Mouse (Mus musculus) adrenal gland, postnatal 10 days (tissue): ENCODE measurements around the gene Bmpr1b. TPM values are rescaled to one million over a fixed set of nuclear protein-coding genes. Genes with fewer than 3 reads are reported as not detected.
A peak's percentile ranks its signal among the peaks of the same experiment; 100 is the strongest.

Source experiments
- DNase-seq: peaks from one replicate; pipeline ENCODE4 v3.0.0; 2021; ENCODE audit warnings: mixed read lengths
- total RNA-seq, 2 experiments: library from RNA; stranded (reverse); gene quantifications; 2 replicates each; pipeline ENCODE4 v1.2.3; 2021

The Bmpr1b gene
- total RNA-seq, 2 experiments from 2014 or later: 0.90 to 1.2 TPM

DNA sequence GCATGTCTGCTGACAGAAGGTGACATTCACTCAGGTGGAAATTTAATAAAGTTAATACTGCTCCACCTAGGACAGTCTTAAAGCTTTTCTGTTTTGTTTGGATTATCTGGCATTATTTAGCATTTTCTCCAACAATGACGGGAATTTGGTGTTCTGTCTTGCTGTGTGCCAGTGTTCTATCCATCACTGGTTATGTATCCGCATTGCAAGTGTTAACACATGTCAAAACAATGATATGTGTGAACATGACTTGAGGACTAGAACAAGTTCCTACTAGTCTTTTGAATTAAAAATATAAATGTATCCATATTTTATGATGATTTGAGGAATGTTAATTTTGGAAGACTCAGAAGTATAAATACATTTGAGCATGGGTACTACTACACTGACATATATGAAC is 269.7 kb downstream of the Bmpr1b start:
- DNase-seq: no peak

DNA sequence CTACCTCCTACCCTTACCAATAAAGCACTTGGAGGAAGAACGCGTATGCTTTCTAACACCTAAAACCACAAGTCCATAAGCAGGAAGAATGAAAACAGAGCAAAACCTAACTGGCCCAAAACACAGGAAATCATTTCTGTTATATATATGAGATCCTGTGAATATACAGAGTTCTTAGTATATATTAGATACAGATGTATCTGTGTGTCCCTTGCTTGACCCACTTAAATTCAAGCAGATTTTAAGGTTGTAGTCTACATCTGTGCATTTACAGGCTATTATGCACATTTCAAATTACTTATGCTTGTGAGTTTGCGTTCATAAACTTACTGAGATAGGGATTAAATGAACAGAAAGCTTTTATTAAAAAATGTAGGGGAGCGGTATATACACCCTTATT is 271.5 kb downstream of the Bmpr1b start:
- DNase-seq: no peak

DNA sequence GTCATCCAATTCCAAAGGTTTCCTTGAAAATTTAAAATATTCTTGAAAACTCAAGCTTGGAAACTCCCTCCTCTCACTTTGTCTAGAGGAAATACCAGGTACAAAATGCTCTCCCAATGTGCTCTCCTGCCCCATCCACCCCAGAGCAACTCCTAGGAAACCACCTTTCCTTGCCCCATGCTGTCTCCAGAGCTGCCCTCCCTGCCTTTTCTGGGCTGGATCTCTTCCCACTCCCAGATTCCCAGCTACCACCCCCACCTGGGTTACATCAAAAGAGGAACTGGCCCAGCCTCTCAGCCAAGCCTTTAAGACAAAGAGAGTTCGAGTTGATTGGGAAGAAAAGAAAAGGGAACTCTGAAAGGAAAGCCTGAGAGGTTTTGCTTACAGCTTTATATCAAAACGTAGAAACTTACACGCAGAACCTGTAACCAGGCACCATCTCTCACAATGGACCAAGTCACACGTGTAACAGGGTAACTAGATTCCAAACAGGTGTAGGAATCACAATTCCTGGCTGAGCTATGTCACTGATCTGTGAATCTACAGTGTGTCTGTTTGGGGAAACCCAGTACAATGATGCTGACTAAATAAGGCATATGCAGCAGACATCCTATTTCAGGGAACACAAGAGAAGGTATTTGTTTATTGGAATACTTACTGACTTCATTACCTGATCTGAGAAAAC is 272.2 kb downstream of the Bmpr1b start:
- DNase-seq: no peak

GRCm38 (mm10) chr3:141895096-141895495 is 274.1 kb downstream of the Bmpr1b start:
- DNase-seq: no peak

DNA sequence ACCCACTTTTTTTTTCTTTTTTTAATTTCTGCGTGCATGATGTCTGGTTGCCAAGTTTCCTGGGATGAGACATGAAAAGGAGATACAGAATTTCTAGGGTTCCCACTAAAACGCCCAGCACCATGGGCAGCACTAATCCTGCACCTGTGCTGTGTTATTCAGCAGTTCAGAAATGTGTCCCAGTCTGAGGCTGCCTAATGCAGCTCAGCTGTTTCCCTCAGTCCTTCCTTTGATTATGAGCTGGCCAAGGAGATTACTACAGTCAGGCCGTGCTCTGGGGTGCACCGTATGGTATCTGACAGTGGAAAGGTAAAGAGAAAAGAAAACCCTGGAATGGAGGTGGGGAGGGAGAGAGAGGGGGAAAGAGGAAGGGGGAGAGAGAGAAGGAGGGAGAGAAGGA is 278.6 kb downstream of the Bmpr1b start:
- no peak for DNase-seq

DNA sequence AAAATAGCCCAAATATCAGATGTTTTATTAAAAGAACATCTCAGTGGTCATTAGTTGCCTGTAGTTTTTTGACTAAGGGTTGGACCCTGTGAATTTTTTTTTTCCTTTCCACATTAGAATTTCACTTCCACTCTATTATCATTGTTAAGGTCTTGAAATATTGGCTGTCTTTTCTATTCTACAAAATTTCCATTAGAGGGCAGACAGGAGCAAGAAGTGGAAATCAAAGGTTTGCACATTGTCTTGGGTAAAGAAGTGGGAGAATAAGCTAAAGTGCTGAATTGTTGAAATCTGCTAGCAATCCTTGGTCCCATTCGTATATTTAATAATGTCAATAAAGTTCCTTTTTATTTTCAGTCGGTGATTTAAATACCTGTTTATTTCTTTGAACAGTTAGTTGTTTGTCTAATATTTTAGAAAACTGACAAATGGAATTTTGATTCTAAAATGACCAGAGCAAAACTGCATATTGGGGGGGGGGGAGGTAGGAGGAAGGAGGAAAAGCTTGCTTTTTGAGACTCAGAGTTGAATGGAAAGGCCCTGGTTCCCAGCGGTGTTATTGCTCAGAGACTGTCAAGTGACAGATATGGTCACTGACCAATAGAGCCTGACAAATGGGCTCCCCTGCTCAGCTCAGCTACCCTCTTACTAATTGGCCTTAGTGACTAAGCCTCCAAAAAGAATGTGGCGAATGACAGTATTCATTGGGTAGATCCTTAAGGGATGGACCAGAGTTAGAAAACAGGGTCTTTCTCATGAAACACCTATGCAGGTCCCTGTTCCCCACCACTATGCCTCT is 281.6 kb downstream of the Bmpr1b start:
- no peak for DNase-seq

- DNase-seq: no peak
These were observed 285.0 kb downstream of the Bmpr1b start for GRCm38 (mm10) chr3:141884190-141884589.

DNA sequence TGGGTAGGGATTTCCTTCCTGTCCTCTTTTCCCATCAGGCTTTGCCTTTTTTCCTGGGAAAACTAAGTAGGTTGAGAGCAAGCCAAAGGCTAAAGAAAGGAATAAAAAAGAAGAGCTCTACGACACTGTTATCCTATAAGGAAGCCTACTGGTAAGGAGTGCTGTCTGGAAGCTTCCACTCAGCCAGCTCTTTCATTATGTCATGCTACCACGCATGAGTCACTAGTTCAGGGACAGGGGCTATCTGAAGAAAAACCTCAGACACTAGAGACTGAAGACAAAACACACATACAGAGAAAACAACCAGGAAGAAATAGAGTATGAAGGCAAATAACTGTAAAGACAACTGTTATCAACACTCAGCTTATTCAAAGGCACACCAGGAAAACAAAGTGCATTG is 286.7 kb downstream of the Bmpr1b start:
- peak; percentile 7 for DNase-seq

DNA sequence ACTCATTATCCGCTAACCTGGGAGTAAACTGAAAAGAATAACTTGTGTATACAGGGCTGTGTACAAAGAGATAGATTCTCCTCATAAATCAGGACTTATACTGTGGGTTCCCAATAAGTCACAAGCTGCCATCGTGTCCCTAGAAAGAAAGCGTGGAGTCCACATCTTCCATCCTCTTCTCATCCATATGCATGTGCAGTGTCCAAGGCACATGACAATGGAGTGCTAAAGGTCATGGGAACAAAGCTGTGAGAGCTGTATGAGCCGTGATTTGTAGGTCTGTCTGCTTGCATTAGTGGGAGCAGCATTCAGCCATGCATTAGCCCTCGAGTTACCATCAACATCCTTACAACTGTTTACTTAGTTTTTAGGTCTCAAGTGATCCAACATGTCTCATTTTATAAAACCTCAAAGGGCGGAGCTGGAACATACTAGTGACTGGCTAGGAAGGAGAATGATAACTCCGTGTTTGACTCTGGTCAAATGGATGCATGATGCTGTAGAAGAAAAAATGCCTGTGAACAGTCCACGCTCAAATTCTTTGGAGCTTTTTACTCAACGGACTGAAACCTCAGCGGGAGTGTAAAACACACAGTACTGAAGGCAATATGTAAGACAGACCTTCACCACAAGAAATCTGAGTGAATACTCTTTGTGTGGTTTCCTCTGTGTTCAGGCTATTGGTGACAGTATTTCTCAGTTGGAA is 296.7 kb downstream of the Bmpr1b start:
- DNase-seq: no peak

DNA sequence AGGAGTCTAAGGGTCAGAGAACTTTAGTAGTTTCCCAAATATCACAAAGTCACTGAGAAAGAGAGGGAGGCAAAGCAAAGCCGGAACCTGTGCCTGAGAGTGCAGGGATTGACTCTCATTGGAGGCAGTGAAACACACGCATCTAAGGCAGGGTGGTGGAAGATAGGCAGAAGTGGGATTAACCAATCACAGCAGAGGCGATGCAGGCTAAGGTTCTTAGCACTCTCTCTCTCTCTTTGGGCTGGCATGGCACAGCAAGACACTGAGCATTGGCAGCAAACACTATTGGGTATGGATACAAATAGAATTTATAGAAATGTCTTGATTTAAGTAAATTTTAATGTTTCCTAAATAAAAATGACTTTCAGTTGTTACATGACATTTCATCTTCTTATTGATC is 297.4 kb downstream of the Bmpr1b start:
- no peak for DNase-seq

- peak; percentile 51 for DNase-seq
These were observed 306.3 kb downstream of the Bmpr1b start for GRCm38 (mm10) chr3:141862816-141863461.

DNA sequence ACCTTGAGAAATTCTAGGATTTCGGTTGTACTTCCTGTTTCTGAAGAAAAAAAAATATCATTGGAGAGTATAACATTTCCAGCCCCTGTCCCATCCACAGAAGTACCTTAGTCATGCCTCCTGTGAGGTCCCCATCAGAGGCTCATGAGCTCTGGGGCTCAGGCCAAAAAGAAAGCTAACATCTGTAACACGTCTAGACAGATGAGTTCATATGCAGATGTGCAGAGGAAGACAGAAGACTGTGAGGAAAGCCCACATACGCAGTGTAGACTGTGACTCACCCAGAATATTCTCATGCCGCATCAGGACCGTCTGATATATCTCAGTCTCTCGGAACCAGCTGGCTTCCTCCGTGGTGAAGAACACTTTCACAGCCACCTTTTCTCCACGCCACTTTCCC is 312.1 kb downstream of the Bmpr1b start:
- no peak for DNase-seq

- DNase-seq: no peak
These were observed 314.9 kb downstream of the Bmpr1b start for GRCm38 (mm10) chr3:141854339-141854738.

- DNase-seq: no peak
These were observed 319.1 kb downstream of the Bmpr1b start for GRCm38 (mm10) chr3:141850141-141850540.

- DNase-seq: no peak
These were observed 320.0 kb downstream of the Bmpr1b start for GRCm38 (mm10) chr3:141849206-141849605.

- DNase-seq: peak; percentile 24
These were observed 330.4 kb downstream of the Bmpr1b start for GRCm38 (mm10) chr3:141838864-141839263.

GRCm38 (mm10) chr3:141831135-141831534 is 338.1 kb downstream of the Bmpr1b start:
- peak; percentile 71 for DNase-seq

- DNase-seq: no peak
These were observed 340.9 kb downstream of the Bmpr1b start for GRCm38 (mm10) chr3:141828301-141828700.

DNA sequence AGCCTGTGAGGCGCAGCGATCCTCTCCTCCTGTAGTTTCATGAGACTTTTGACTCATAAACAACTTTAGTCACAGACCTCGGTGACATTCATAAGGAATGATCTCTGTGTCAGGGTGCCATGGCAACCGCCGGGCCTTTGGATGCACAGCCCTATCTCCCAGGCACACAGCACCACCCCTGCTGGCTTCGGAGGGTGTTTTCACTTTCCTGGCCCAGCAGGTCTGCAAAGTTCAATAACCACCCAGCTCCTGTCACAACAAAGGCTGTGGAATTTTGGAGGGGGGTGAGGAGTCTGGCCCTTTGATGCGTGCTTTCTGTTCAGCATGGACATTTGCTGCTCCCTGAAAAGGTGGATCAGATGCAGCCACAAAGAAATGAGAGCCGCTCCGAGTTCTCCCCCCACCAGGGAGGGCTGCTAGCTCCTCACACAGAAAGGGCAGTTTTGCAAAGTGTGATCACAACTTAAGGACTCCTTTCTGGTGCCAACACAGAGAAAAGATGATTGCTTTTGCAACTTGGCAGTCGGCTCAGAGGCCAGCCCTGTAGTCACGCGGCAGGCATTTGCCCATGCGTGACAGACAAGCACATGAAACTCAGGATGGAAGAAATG is 349.8 kb downstream of the Bmpr1b start:
- peak; percentile 19 for DNase-seq

DNA sequence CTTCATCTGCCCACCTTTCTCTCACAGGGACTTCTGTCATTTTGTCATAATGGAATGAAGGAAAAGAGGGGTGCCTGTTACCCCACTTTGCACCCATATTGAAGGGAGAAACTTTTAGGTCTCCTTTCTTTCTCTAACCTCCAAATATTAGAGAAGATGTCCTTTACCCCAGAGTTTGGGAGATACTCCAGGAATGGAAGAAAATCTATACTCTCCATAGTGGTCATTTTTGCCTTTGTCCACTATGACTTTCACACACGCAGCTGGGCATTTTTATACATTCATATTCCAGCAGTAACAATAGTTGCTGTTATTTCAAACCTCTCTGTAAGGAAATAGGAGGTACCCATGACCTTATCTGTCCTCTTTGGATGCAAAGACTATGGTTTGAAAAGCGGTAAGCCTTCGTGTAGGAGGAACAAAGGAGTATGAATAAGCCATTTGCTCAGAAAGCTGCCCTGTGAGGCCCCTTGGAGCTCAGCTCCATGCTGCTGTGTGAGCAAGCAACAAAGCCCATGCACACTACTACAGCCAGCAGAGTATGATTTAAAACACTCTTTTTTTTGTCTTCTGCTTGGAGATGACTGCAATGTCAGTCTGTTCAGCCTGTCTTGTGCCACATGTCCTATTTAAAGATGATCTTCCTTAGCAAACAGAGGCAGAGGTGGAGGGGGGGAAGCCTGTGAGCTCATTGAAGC is 350.5 kb downstream of the Bmpr1b start:
- DNase-seq: no peak

DNA sequence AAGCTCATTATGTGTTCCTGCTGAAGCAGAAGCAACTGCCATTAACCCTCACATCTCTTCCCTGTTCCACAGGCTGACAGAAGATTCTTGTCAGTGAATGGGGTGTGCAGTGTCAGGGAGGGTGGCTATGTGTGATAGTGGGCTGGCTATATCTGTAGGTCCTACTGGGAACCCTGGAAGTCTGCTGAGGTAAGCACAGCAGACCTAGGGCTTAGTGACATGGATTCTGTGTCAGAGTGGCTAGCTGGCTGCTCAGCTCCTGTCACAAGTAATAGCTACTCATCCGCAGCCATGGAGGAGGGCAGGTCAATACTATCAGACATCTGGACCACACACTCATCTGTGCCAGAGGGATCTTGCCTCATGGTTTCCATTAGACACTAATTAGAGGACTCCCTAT is 354.4 kb downstream of the Bmpr1b start:
- DNase-seq: no peak

GRCm38 (mm10) chr3:141811348-141811747 is 357.9 kb downstream of the Bmpr1b start:
- DNase-seq: peak; percentile 79
